Mouse (Mus musculus) ES-E14 (cell line): ENCODE results near the gene Rpl36-ps4.

Experiments used
- CHD2 ChIP-seq: IDR thresholded peaks from 2 replicates; pipeline ENCODE4 v1.6.1; 2014; ENCODE audit warnings: mild to moderate bottlenecking, low read depth, low read length, inconsistent platforms
- HCFC1 ChIP-seq: IDR thresholded peaks from 2 replicates; pipeline ENCODE4 v1.6.1; 2012; ENCODE audit warnings: low read length, inconsistent platforms, borderline replicate concordance; ENCODE audit not compliant: insufficient read depth
- MAFK ChIP-seq: IDR thresholded peaks from 2 replicates; pipeline ENCODE4 v1.6.1; 2014; ENCODE audit warnings: mild to moderate bottlenecking, low read depth, low read length, inconsistent platforms; ENCODE audit not compliant: insufficient read depth
- ZNF384 ChIP-seq: IDR thresholded peaks from 2 replicates; pipeline ENCODE4 v1.6.1; 2012; ENCODE audit warnings: low read depth, low read length, inconsistent platforms

DNA sequence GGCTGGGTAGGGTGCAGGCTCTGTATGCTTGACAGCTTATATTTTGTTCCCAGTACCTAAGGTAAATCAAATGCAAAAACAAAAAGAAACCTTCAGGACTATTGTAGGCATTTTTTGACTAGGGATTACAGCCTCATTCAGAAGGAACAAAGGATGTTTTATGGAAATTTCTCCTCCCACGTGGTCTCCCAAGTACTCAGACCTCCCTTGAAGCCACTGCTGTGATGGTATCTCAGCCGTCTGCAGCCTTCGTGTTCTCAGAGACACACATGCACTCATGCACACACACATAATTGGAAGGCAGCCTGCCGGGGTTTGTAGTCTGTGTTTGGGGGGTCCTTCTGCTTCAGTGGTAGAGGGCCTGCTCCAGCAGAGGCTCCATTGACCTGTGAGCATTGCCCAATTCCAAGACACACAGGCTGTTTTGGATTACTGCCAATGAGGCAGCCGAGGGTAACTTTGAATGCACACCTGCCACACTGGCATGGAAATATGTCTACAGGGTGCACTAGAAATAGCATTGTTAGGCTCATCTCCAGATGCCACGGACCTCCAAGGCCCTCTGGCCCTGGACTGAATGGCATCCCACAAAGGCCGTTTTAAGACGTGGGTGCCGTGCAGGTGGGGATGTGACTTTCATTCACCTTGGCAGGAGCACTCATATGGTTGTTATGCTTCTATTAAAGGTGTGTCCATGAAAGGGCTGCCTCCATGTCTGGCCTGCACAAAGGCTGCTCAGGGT, 41.1 kb upstream of the Rpl36-ps4 start:
- TF ChIP-seq HCFC1 (no peak), MAFK (no peak), ZNF384 (no peak), CHD2 (no peak)
